Mouse (Mus musculus): ENCODE data around the gene Tiam2. TPM values are rescaled to one million over a fixed set of nuclear protein-coding genes. Genes with fewer than 3 reads are reported as not detected.

The Tiam2 gene
- polyA plus RNA-seq, 1 experiment from 2014 or later = 5.7 TPM

DNA sequence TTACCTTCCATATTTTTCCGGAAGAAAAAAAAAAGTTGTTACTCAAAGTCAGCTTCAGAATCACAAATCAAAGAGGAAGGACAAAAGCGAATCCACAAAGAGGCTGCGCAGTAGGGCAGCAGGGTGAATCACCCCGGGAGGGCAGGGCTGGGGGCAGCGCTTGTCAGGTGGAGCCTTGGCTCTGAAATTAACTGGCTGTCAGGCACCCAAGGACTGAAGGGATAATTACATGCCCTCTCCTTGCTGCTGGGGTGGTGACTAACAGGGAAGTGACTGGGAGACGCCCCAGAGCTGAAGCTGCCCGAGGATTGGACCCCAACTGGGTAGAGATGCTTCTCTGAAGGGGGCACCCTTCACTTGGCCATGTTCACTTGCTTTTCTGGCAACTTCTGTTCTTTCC, 159.5 kb downstream of the Tiam2 start:
- H3K9ac ChIP-seq (ENCODE audit: low read length) = no peak overlapping the region
- H3K27ac ChIP-seq (ENCODE audit: low read depth) = no peak overlapping the region
- no peak overlapping the region for H3K4me2 ChIP-seq (ENCODE audit: low read length)
- DNase-seq (ENCODE audit: low spot score) (no peak), ATAC-seq (replicated peaks; ENCODE audit: low FRiP score, low TSS enrichment, low read depth) (no peak)
- WGBS = 76% methylated on average over 7 of the region's 7 CpGs
- H3K4me3 ChIP-seq (ENCODE audit: low read depth, low read length) = no peak overlapping the region
- no peaks in the 10 kb centered on the region for H3K27me3 ChIP-seq (replicated peaks; ENCODE audit: control insufficient read depth, insufficient read depth, low read length)
- H3K9me3 ChIP-seq (ENCODE audit: control insufficient read depth, low read length) = no peaks in the 10 kb centered on the region
- H3K4me1 ChIP-seq (replicated peaks; ENCODE audit: control insufficient read depth, insufficient read depth, low read length) = 0 out of 2 replicates have a peak, but pooled peaks cover 4% of the 10 kb centered on the region
- no peaks in the 10 kb centered on the region for H3K36me3 ChIP-seq (ENCODE audit: control insufficient read depth, insufficient read depth, low read length)

DNA sequence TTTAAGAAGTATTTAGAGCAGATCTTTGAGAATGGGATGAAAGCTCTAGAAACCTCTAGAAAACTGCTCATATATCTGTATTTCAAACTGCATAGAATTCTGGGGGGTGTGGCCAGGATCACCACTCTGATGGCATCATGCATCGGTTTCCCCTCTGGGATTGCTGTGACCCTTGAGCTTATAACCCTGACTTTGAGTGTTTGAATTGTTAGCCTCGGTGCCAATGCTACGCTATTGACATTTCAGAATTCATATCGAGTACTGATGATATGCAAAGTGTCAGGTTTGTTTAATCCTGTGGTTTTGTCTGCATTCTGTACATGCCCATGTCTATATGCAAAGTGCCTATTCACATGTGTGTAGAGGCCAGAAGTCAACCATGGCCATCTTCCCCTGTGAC, 160.8 kb downstream of the Tiam2 start:
- WGBS = 91% methylated on average over 4 of the region's 4 CpGs
- Histone ChIP-seq H3K27ac (ENCODE audit: low read depth) (no peak overlapping the region), H3K4me3 (ENCODE audit: low read depth, low read length) (no peak overlapping the region), H3K9ac (ENCODE audit: low read length) (no peak overlapping the region), H3K9me3 (ENCODE audit: control insufficient read depth, low read length) (no peaks in the 10 kb centered on the region), H3K36me3 (ENCODE audit: control insufficient read depth, insufficient read depth, low read length) (no peaks in the 10 kb centered on the region), H3K4me1 (replicated peaks; ENCODE audit: control insufficient read depth, insufficient read depth, low read length) (no peaks in the 10 kb centered on the region), H3K4me2 (ENCODE audit: low read length) (no peak overlapping the region), H3K27me3 (replicated peaks; ENCODE audit: control insufficient read depth, insufficient read depth, low read length) (no peaks in the 10 kb centered on the region)
- DNase-seq (ENCODE audit: low spot score) = no peak
- ATAC-seq (replicated peaks; ENCODE audit: low FRiP score, low TSS enrichment, low read depth) = no peak

DNA sequence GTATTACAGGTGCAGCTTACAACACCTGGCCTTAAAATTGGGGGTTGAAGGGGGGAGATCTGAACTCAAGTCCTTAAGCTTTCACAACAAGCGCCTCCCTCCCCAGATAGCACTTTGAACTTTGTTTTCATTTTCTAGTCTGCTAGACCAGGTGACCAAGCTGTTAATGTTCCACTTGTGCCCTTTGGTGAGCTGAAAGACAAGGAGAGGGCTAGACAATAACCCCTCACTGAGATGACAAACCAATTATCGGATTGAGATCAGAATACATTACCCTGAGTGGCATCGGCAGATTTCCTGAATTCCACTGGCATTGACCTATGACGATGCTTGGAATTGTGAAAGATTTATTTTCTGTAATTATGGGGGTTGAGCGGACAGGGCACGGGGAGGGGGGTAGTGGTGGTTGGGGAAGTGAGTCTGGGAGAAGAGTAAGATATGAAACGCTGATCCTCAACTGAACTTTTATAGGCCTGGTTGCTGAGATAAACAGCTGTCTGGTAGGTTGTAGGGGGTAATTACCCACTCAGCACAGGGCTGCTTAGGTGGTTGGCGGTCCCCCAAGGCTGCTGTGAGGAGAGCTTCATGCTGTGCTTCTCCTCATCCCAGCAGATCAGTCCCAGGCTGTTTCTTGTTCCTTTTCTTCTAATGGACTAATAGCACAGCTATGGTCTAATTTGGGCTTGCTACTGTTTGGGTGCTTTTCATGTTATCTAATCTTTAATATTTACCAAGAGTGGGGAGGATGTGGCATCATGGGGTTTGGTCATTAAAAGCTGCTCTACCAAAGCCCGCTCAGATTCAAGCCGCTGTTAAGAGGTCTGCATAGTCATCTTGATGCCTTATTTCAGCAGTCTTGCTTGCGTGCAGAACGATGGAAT, 161.6 kb downstream of the Tiam2 start:
- ATAC-seq (replicated peaks; ENCODE audit: low FRiP score, low TSS enrichment, low read depth) (no peak), DNase-seq (ENCODE audit: low spot score) (no peak)
- no peak overlapping the region for H3K4me2 ChIP-seq (ENCODE audit: low read length)
- H3K4me1 ChIP-seq (replicated peaks; ENCODE audit: control insufficient read depth, insufficient read depth, low read length) = no peaks in the 10 kb centered on the region
- no peaks in the 10 kb centered on the region for H3K36me3 ChIP-seq (ENCODE audit: control insufficient read depth, insufficient read depth, low read length)
- no peaks in the 10 kb centered on the region for H3K9me3 ChIP-seq (ENCODE audit: control insufficient read depth, low read length)
- no peaks in the 10 kb centered on the region for H3K27me3 ChIP-seq (replicated peaks; ENCODE audit: control insufficient read depth, insufficient read depth, low read length)
- no peak overlapping the region for H3K27ac ChIP-seq (ENCODE audit: low read depth)
- no peak overlapping the region for H3K9ac ChIP-seq (ENCODE audit: low read length)
- no peak overlapping the region for H3K4me3 ChIP-seq (ENCODE audit: low read depth, low read length)
- WGBS = 68% methylated on average over 12 of the region's 12 CpGs

- 82% methylated on average over 11 of the region's 11 CpGs for WGBS
Measured at GRCm38 (mm10) chr17:3490216-3490895, 164.0 kb downstream of the Tiam2 start.

GRCm38 (mm10) chr17:3491065-3491464, 164.7 kb downstream of the Tiam2 start:
- H3K4me2 ChIP-seq (ENCODE audit: low read length) = no peak overlapping the region

More at GRCm38 (mm10) chr17:3490216-3490895, 164.0 kb downstream of the Tiam2 start:
- no peak for ATAC-seq (replicated peaks; ENCODE audit: low FRiP score, low TSS enrichment, low read depth)
- Histone ChIP-seq H3K36me3 (ENCODE audit: control insufficient read depth, insufficient read depth, low read length) (no peaks in the 10 kb centered on the region), H3K4me3 (ENCODE audit: low read depth, low read length) (no peak overlapping the region), H3K9ac (ENCODE audit: low read length) (no peak overlapping the region), H3K4me2 (ENCODE audit: low read length) (no peak overlapping the region), H3K4me1 (replicated peaks; ENCODE audit: control insufficient read depth, insufficient read depth, low read length) (no peaks in the 10 kb centered on the region), H3K9me3 (ENCODE audit: control insufficient read depth, low read length) (no peaks in the 10 kb centered on the region), H3K27ac (ENCODE audit: low read depth) (no peak overlapping the region), H3K27me3 (replicated peaks; ENCODE audit: control insufficient read depth, insufficient read depth, low read length) (no peaks in the 10 kb centered on the region)
- no peak for DNase-seq (ENCODE audit: low spot score)

DNA sequence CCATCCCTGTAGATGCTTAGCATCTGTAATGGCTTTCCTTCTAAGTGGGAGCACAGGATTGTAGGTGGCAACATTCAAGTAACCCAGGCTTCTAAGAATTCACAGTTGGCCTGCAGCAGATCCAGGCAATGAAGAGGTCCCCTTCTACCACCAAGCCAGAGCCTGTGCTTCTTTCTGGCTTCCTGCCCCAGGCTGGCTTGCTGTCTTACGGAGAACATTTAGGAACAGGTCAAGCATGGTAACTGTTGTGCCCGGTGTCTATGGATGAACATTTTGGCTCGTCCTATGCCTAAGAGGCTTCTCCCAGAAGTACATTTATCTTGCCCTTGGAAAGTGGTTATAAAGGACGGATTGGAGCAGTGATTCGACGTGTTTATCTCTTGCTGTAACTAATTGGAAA, 165.3 kb downstream of the Tiam2 start:
- no peak for ATAC-seq (replicated peaks; ENCODE audit: low FRiP score, low TSS enrichment, low read depth)
- H3K36me3 ChIP-seq (ENCODE audit: control insufficient read depth, insufficient read depth, low read length) = no peaks in the 10 kb centered on the region
- no peak overlapping the region for H3K9ac ChIP-seq (ENCODE audit: low read length)
- no peaks in the 10 kb centered on the region for H3K9me3 ChIP-seq (ENCODE audit: control insufficient read depth, low read length)
- no peaks in the 10 kb centered on the region for H3K4me1 ChIP-seq (replicated peaks; ENCODE audit: control insufficient read depth, insufficient read depth, low read length)
- no peaks in the 10 kb centered on the region for H3K27me3 ChIP-seq (replicated peaks; ENCODE audit: control insufficient read depth, insufficient read depth, low read length)
- no peak for DNase-seq (ENCODE audit: low spot score)
- H3K4me2 ChIP-seq (ENCODE audit: low read length) = no peak overlapping the region
- WGBS = 82% methylated on average over 6 of the region's 6 CpGs
- no peak overlapping the region for H3K4me3 ChIP-seq (ENCODE audit: low read depth, low read length)
- H3K27ac ChIP-seq (ENCODE audit: low read depth) = no peak overlapping the region

More at GRCm38 (mm10) chr17:3491065-3491464, 164.7 kb downstream of the Tiam2 start:
- WGBS = 60% methylated on average over 5 of the region's 5 CpGs
- no peaks in the 10 kb centered on the region for H3K27me3 ChIP-seq (replicated peaks; ENCODE audit: control insufficient read depth, insufficient read depth, low read length)
- DNase-seq (ENCODE audit: low spot score) = no peak
- H3K9ac ChIP-seq (ENCODE audit: low read length) = no peak overlapping the region
- no peaks in the 10 kb centered on the region for H3K36me3 ChIP-seq (ENCODE audit: control insufficient read depth, insufficient read depth, low read length)
- no peaks in the 10 kb centered on the region for H3K4me1 ChIP-seq (replicated peaks; ENCODE audit: control insufficient read depth, insufficient read depth, low read length)
- no peak overlapping the region for H3K27ac ChIP-seq (ENCODE audit: low read depth)
- no peak overlapping the region for H3K4me3 ChIP-seq (ENCODE audit: low read depth, low read length)
- H3K9me3 ChIP-seq (ENCODE audit: control insufficient read depth, low read length) = no peaks in the 10 kb centered on the region
- ATAC-seq (replicated peaks; ENCODE audit: low FRiP score, low TSS enrichment, low read depth) = no peak

- Histone ChIP-seq H3K4me2 (ENCODE audit: low read length) (no peak overlapping the region), H3K4me3 (ENCODE audit: low read depth, low read length) (no peak overlapping the region), H3K9me3 (ENCODE audit: control insufficient read depth, low read length) (no peaks in the 10 kb centered on the region), H3K4me1 (replicated peaks; ENCODE audit: control insufficient read depth, insufficient read depth, low read length) (no peaks in the 10 kb centered on the region), H3K27me3 (replicated peaks; ENCODE audit: control insufficient read depth, insufficient read depth, low read length) (no peaks in the 10 kb centered on the region), H3K27ac (ENCODE audit: low read depth) (no peak overlapping the region), H3K9ac (ENCODE audit: low read length) (no peak overlapping the region), H3K36me3 (ENCODE audit: control insufficient read depth, insufficient read depth, low read length) (no peaks in the 10 kb centered on the region)
- WGBS = 73% methylated on average over 2 of the region's 2 CpGs
- no peak for ATAC-seq (replicated peaks; ENCODE audit: low FRiP score, low TSS enrichment, low read depth)
- no peak for DNase-seq (ENCODE audit: low spot score)
Measured at GRCm38 (mm10) chr17:3495576-3495975, 169.2 kb downstream of the Tiam2 start.

GRCm38 (mm10) chr17:3496080-3496479, 169.7 kb downstream of the Tiam2 start:
- H3K4me3 ChIP-seq (ENCODE audit: low read depth, low read length) = no peak overlapping the region
- DNase-seq (ENCODE audit: low spot score) = no peak
- no peak overlapping the region for H3K9ac ChIP-seq (ENCODE audit: low read length)
- 83% methylated on average over 3 of the region's 3 CpGs for WGBS
- ATAC-seq (replicated peaks; ENCODE audit: low FRiP score, low TSS enrichment, low read depth) = no peak
- H3K27ac ChIP-seq (ENCODE audit: low read depth) = no peak overlapping the region
- H3K27me3 ChIP-seq (replicated peaks; ENCODE audit: control insufficient read depth, insufficient read depth, low read length) = no peaks in the 10 kb centered on the region
- H3K9me3 ChIP-seq (ENCODE audit: control insufficient read depth, low read length) = no peaks in the 10 kb centered on the region
- no peaks in the 10 kb centered on the region for H3K4me1 ChIP-seq (replicated peaks; ENCODE audit: control insufficient read depth, insufficient read depth, low read length)
- H3K36me3 ChIP-seq (ENCODE audit: control insufficient read depth, insufficient read depth, low read length) = no peaks in the 10 kb centered on the region
- H3K4me2 ChIP-seq (ENCODE audit: low read length) = no peak overlapping the region

All from intestine, embryonic 14.5 days (tissue).